In genomic region chr9:47280598-47280997, GRCm38 (mm10) we compare ENCODE assay signal across 10 mouse cellular contexts.
DNase-seq lines count a peak whose midpoint lies in the region; ATAC-seq and TF ChIP-seq lines count a peak whose summit lies in the region.
"Had no signal": no experiment of that assay in that cellular context is flagged by ENCODE, and none has a peak within 500 bp of the region (broad histone marks: within the 10 kb centered on the region; RNA-seq: fewer than 3 reads in every experiment).

No protein-coding gene starts in this region.

- H3K4me2 ChIP-seq in kidney, embryonic 14.5 days (replicated peaks; ENCODE audit: low read depth, low read length): no peak overlapping the region
- H3K4me2 ChIP-seq in forebrain, embryonic 12.5 days: peak overlapping the region; percentile 31
- no peak overlapping the region for H3K4me2 ChIP-seq in midbrain, postnatal 0 days (ENCODE audit: low read depth, low read length, poor library complexity, severe bottlenecking)

- no peak overlapping the region; the same call in 1 of the 2 replicates for H3K27ac ChIP-seq in kidney, embryonic 14.5 days (ENCODE audit: low read depth, low read length)
- H3K27ac ChIP-seq in forebrain, embryonic 12.5 days: peak overlapping the region; percentile 92
- no peak overlapping the region for H3K27ac ChIP-seq in midbrain, postnatal 0 days (ENCODE audit: low read depth, low read length)

- WGBS in kidney, embryonic 14.5 days: 42% methylated on average over 8 of the region's 8 CpGs
- WGBS in forebrain, embryonic 12.5 days: 12% methylated on average over 8 of the region's 8 CpGs
- 31% methylated on average over 8 of the region's 8 CpGs for WGBS in midbrain, postnatal 0 days

- 0 out of 2 replicates have a peak, but pooled peaks have one; percentile 4 for ATAC-seq in kidney, embryonic 14.5 days (ENCODE audit: low FRiP score, low TSS enrichment)
- peak; percentile 74 for ATAC-seq in forebrain, embryonic 12.5 days (ENCODE audit: low FRiP score)
- no peak for ATAC-seq in midbrain, postnatal 0 days (ENCODE audit: low FRiP score)

- H3K27me3 ChIP-seq in kidney, embryonic 14.5 days (ENCODE audit: control insufficient read depth, insufficient read depth, low read length): no peaks in the 10 kb centered on the region
- H3K27me3 ChIP-seq in forebrain, embryonic 12.5 days: peaks cover 9% of the 10 kb centered on the region
- no peaks in the 10 kb centered on the region for H3K27me3 ChIP-seq in midbrain, postnatal 0 days (ENCODE audit: insufficient read depth, low read length)
- H3K27me3 ChIP-seq: megakaryocyte, embryonic 14.5 days had no signal

- no peaks in the 10 kb centered on the region for H3K36me3 ChIP-seq in kidney, embryonic 14.5 days (ENCODE audit: control insufficient read depth, insufficient read depth, low read length)
- no peaks in the 10 kb centered on the region for H3K36me3 ChIP-seq in forebrain, embryonic 12.5 days (replicated peaks)
- H3K36me3 ChIP-seq in midbrain, postnatal 0 days (ENCODE audit: insufficient read depth, low read length): no peaks in the 10 kb centered on the region

- H3K9ac ChIP-seq in kidney, embryonic 14.5 days (ENCODE audit: low read depth, low read length): no peak overlapping the region
- no peak overlapping the region; the same call in 1 of the 2 replicates for H3K9ac ChIP-seq in forebrain, embryonic 12.5 days
- H3K9ac ChIP-seq in midbrain, postnatal 0 days (replicated peaks; ENCODE audit: low read length, poor library complexity, severe bottlenecking): no peak overlapping the region

- H3K4me3 ChIP-seq in kidney, embryonic 14.5 days (ENCODE audit: low read length): no peak overlapping the region
- H3K4me3 ChIP-seq in forebrain, embryonic 12.5 days (replicated peaks): no peak overlapping the region
- no peak overlapping the region for H3K4me3 ChIP-seq in midbrain, postnatal 0 days (ENCODE audit: low read depth, low read length)
- H3K4me3 ChIP-seq: megakaryocyte, embryonic 14.5 days had no signal

- no peak for DNase-seq in kidney, adult 9 months
- DNase-seq in R1 (ENCODE audit: low read depth, low spot score): peak; percentile 26
- DNase-seq in midbrain, postnatal 0 days (ENCODE audit: low spot score): peak; percentile 42
- DNase-seq in thymus, postnatal 25 days: no peak
- no peak for DNase-seq in ovary, adult 18-20 months (ENCODE audit: low spot score)
- no peak for DNase-seq in spleen, postnatal 14 days (ENCODE audit: low spot score in 2 of 2)
- DNase-seq: gastrocnemius, postnatal 25 days had no signal

- TF ChIP-seq CTCF in midbrain, postnatal 0 days (IDR thresholded peaks at IDR 0.05): peak; percentile 16; the same call in 1 of the 2 replicates

- no peaks in the 10 kb centered on the region for H3K9me3 ChIP-seq in kidney, embryonic 14.5 days (ENCODE audit: control insufficient read depth, low read length)
- H3K9me3 ChIP-seq in forebrain, embryonic 12.5 days: no peaks in the 10 kb centered on the region
- no peaks in the 10 kb centered on the region for H3K9me3 ChIP-seq in midbrain, postnatal 0 days (ENCODE audit: low read length)

- peaks cover 13% of the 10 kb centered on the region; the same call in 1 of the 2 replicates for H3K4me1 ChIP-seq in kidney, embryonic 14.5 days (ENCODE audit: control insufficient read depth, insufficient read depth, low read length)
- peaks cover 47% of the 10 kb centered on the region for H3K4me1 ChIP-seq in forebrain, embryonic 12.5 days
- no peaks in the 10 kb centered on the region for H3K4me1 ChIP-seq in midbrain, postnatal 0 days (ENCODE audit: insufficient read depth, low read length)
- H3K4me1 ChIP-seq: megakaryocyte, embryonic 14.5 days had no signal

Comparison
In these comparisons a context has a peak if more than half of its experiments do, and no peak if none do; other contexts are left out.
1. DNase-seq: peak in R1 (single experiment) and midbrain, postnatal 0 days (single experiment); none in kidney, adult 9 months (single experiment), thymus, postnatal 25 days (single experiment), ovary, adult 18-20 months (single experiment) and spleen, postnatal 14 days (0 of 2).